Mouse (Mus musculus) midbrain, embryonic 15.5 days (tissue): Measurements from ENCODE around the gene Cmya5. TPM values are rescaled to one million over a fixed set of nuclear protein-coding genes. Genes with fewer than 3 reads are reported as not detected.

Experiments
- ATAC-seq: fragments of 200-750 bp; cut with Nextera tagmentation; replicated peaks from 2 replicates; pipeline ENCODE4 v1.8.0; 2017; ENCODE audit warnings: moderate TSS enrichment
- H3K27ac ChIP-seq: fragments of 300-500 bp; sonication (generic); 2 replicates; pipeline ENCODE4 v1.5.1; 2015; ENCODE audit warnings: mild to moderate bottlenecking, inconsistent platforms
- H3K27me3 ChIP-seq: fragments of 300-500 bp; sonication (generic); replicated peaks from 2 replicates; pipeline ENCODE4 v1.6.1; 2015; ENCODE audit warnings: inconsistent platforms
- H3K36me3 ChIP-seq: fragments of 300-500 bp; sonication (generic); replicated peaks from 2 replicates; pipeline ENCODE4 v1.6.1; 2015; ENCODE audit warnings: inconsistent platforms
- H3K4me1 ChIP-seq: fragments of 300-500 bp; sonication (generic); 2 replicates; pipeline ENCODE4 v1.6.1; 2015; ENCODE audit warnings: inconsistent platforms
- H3K4me2 ChIP-seq: fragments of 300-500 bp; sonication (generic); 2 replicates; pipeline ENCODE4 v1.6.1; 2015; ENCODE audit warnings: inconsistent platforms, mild to moderate bottlenecking, moderate library complexity
- H3K4me3 ChIP-seq: fragments of 300-500 bp; sonication (generic); 2 replicates; pipeline ENCODE4 v1.5.1; 2015; ENCODE audit warnings: mild to moderate bottlenecking, inconsistent platforms
- H3K9ac ChIP-seq: fragments of 300-500 bp; sonication (generic); 2 replicates; pipeline ENCODE4 v1.6.1; 2015; ENCODE audit warnings: mild to moderate bottlenecking, inconsistent platforms
- H3K9me3 ChIP-seq: fragments of 300-500 bp; sonication (generic); 2 replicates; pipeline ENCODE4 v1.6.1; 2016; ENCODE audit warnings: inconsistent platforms
- WGBS: fragments of 180-500 bp; shearing (Covaris S2); methylation state at CpG from one replicate; pipeline ENCODE4 v1.1.7; 2015; ENCODE audit warnings: mixed read lengths; 5-methylcytosine and 5-hydroxymethylcytosine counted together
- polyA plus RNA-seq: library from polyadenylated mRNA; unstranded; fragments of >200 nt; fragmentation: Nextera tagmentation; extraction: Ambion mirVana; gene quantifications from 2 replicates; pipeline ENCODE4 v1.2.1, GENCODE M21; 2015

Cmya5 gene
- polyA plus RNA-seq, 1 experiment from 2014 or later, result 0.14 TPM

DNA sequence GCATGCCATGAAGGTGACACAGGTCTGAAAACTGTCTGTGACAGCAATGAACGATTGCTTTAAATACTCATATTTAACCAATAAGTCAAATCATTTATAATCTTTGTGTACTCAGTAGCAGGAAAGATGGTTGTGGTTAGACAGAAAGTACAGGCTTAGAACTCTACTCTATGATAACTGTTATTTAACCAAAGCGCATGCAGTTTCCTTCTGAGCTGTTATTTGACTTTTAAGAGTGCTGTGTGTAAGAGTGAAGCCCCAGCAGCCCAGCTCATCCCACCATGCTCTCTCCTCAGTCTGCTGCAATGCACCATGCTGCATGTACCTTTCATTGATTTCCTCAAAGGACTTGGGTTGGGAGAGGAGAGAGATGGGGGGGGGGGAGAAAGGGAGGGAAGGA is 63.7 kb downstream of the Cmya5 start:
- H3K4me1 ChIP-seq, result no peaks in the 10 kb centered on the region
- no peak overlapping the region for H3K27ac ChIP-seq
- no peak for ATAC-seq
- no peaks in the 10 kb centered on the region for H3K36me3 ChIP-seq
- no peaks in the 10 kb centered on the region for H3K27me3 ChIP-seq
- H3K4me2 ChIP-seq, result no peak overlapping the region
- H3K9ac ChIP-seq, result no peak overlapping the region
- 89% methylated on average over 2 of the region's 2 CpGs for WGBS
- H3K9me3 ChIP-seq, result no peaks in the 10 kb centered on the region
- H3K4me3 ChIP-seq, result no peak overlapping the region

- no peak for ATAC-seq
- no peak overlapping the region for H3K27ac ChIP-seq
- no peaks in the 10 kb centered on the region for H3K27me3 ChIP-seq
- 0 out of 2 replicates have a peak overlapping the region, but pooled peaks have one; percentile 2 for H3K4me2 ChIP-seq
- WGBS, result 62% methylated on average over 17 of the region's 17 CpGs
- H3K9ac ChIP-seq, result no peak overlapping the region
- H3K4me3 ChIP-seq, result no peak overlapping the region
- H3K4me1 ChIP-seq, result peaks cover 19% of the 10 kb centered on the region
- H3K36me3 ChIP-seq, result no peaks in the 10 kb centered on the region
- no peaks in the 10 kb centered on the region for H3K9me3 ChIP-seq
Measured at GRCm38 (mm10) chr13:93074147-93074641, 70.3 kb downstream of the Cmya5 start.

GRCm38 (mm10) chr13:93073595-93073994 is 70.9 kb downstream of the Cmya5 start:
- WGBS, result 36% methylated on average over 2 of the region's 2 CpGs
- H3K9ac ChIP-seq, result no peak overlapping the region
- peaks cover 19% of the 10 kb centered on the region for H3K4me1 ChIP-seq
- no peaks in the 10 kb centered on the region for H3K27me3 ChIP-seq
- H3K36me3 ChIP-seq, result no peaks in the 10 kb centered on the region
- H3K27ac ChIP-seq, result no peak overlapping the region
- H3K9me3 ChIP-seq, result no peaks in the 10 kb centered on the region
- peak overlapping the region; percentile 34; the same call in 1 of the 2 replicates for H3K4me2 ChIP-seq
- ATAC-seq, result peak; percentile 46; the same call in 1 of the 2 replicates
- no peak overlapping the region for H3K4me3 ChIP-seq

GRCm38 (mm10) chr13:93072871-93073411 is 71.6 kb downstream of the Cmya5 start:
- peak; percentile 85 for ATAC-seq
- H3K9ac ChIP-seq, result 0 out of 2 replicates have a peak overlapping the region, but pooled peaks have one; percentile 15

DNA sequence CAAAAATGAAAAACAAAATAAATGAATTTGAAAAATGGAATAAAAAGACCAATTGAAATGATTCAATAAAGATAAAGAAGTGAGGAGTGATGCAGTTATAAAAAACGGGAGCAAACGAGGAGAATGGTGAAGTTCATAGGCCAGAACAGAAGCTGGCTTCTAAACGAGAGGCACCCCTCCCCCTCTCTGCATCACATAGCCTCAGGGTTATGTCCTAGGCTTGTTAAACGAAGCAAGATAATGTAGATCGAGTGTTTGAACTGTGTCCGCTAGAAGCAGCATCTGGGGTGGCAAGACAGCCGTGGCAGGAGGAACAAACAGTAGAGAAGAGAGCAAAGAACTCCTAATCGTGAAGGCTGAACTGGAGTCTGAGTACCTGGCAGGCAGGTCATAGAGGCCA is 74.1 kb downstream of the Cmya5 start:
- WGBS, result 50% methylated on average over 8 of the region's 8 CpGs
- H3K27me3 ChIP-seq, result no peaks in the 10 kb centered on the region

More at GRCm38 (mm10) chr13:93072871-93073411, 71.6 kb downstream of the Cmya5 start:
- Histone ChIP-seq H3K27me3 (no peaks in the 10 kb centered on the region), H3K36me3 (no peaks in the 10 kb centered on the region), H3K9me3 (no peaks in the 10 kb centered on the region), H3K27ac (peak overlapping the region; percentile 66), H3K4me1 (peaks cover 19% of the 10 kb centered on the region), H3K4me3 (no peak overlapping the region), H3K4me2 (peak overlapping the region; percentile 34)
- WGBS, result 12% methylated on average over 15 of the region's 15 CpGs

DNA sequence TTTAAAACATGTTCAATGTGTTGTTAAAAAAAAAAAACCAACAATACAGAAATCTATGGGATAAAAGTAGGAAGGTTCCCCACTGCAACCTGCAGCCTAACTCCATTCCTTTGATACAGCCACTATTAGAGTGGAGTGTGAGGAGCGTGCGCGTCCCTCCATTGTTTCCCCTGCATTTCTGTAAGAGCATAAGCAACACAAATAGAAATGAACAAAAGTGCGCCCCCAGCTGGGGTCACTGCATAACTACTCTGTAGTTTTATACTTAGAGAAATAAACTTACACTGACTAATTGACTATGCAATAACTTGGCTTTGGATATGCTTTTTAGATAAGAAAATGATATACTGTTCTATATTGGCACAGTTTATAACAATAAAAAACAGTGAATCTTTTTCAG is 75.0 kb downstream of the Cmya5 start:
- Histone ChIP-seq H3K27ac (no peak overlapping the region), H3K9me3 (no peaks in the 10 kb centered on the region), H3K4me1 (peaks cover 19% of the 10 kb centered on the region), H3K4me2 (no peak overlapping the region), H3K27me3 (no peaks in the 10 kb centered on the region), H3K9ac (no peak overlapping the region), H3K4me3 (no peak overlapping the region), H3K36me3 (no peaks in the 10 kb centered on the region)
- WGBS, result 55% methylated on average over 4 of the region's 4 CpGs
- ATAC-seq, result no peak

More for the DNA sequence above, 74.1 kb downstream of the Cmya5 start:
- Histone ChIP-seq H3K4me2 (no peak overlapping the region), H3K9ac (no peak overlapping the region), H3K4me3 (no peak overlapping the region), H3K36me3 (no peaks in the 10 kb centered on the region), H3K4me1 (peaks cover 19% of the 10 kb centered on the region), H3K9me3 (no peaks in the 10 kb centered on the region), H3K27ac (no peak overlapping the region)
- no peak for ATAC-seq

- H3K9me3 ChIP-seq, result no peaks in the 10 kb centered on the region
- H3K4me1 ChIP-seq, result peaks cover 12% of the 10 kb centered on the region
- H3K4me3 ChIP-seq, result no peak overlapping the region
- ATAC-seq, result no peak
- H3K27ac ChIP-seq, result no peak overlapping the region
- H3K36me3 ChIP-seq, result no peaks in the 10 kb centered on the region
- WGBS, result 93% methylated on average over 6 of the region's 6 CpGs
- H3K27me3 ChIP-seq, result no peaks in the 10 kb centered on the region
- H3K4me2 ChIP-seq, result no peak overlapping the region
- H3K9ac ChIP-seq, result no peak overlapping the region
Measured at GRCm38 (mm10) chr13:93068353-93068752, 76.2 kb downstream of the Cmya5 start.

DNA sequence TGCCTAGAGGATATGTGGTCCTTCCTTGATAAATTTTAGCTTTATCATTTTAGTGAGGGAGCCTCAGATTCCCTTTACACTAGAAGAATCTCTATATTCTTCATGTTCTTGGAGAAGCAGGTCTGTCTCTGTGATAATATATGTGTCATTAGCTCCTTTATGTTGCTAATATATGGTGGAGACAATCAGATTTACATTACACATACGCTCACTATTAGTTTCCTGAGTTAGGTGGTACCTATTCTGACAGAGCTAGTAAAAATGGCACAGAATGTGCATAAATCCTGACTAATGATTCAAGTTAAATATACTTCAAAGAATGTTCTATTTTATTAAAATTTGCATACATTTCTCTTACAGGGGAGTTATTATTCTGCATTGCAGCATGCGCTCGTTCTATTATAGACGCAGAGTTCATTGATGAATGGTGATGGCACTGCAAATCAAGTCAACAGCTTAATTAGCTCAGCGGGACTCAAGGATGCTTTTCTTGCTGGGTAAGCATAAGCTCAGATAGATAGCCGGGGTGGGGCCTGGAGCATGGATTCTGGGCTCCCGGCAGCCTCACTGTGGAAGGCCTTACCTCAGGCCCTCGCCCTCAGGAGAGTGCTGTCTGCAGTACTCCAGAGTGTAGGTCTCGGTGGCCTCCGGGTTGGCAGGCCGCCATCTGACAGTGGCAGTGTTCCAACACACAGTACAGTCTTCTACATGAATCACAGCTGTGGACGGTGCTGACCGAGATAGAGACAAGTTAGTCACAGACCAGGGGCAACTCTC is 81.5 kb downstream of the Cmya5 start:
- Histone ChIP-seq H3K36me3 (no peaks in the 10 kb centered on the region), H3K27ac (no peak overlapping the region), H3K4me3 (no peak overlapping the region), H3K27me3 (no peaks in the 10 kb centered on the region), H3K4me2 (no peak overlapping the region), H3K9ac (no peak overlapping the region), H3K4me1 (0 out of 2 replicates have a peak, but pooled peaks cover 2% of the 10 kb centered on the region), H3K9me3 (no peaks in the 10 kb centered on the region)
- WGBS, result 67% methylated on average over 13 of the region's 13 CpGs
- peak; percentile 67 for ATAC-seq

DNA sequence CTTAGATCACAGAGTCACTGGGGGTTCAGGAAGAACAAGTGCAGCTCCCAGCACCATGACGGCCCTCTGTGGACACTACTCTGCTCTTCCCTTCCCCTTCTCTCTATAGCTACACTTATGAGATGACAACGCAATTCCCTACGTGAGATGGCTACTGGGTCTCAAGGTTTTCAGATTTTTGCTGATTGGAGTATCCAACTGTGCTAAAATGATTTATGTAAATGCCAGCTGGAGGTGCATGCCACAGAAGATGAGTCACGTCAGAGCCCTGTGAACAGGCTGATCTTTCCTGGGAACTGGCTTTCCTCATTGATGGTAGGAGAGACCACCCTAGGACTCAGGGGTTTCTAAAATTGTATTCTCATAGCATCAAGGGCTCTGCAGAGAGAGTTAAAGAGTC is 83.2 kb downstream of the Cmya5 start:
- Histone ChIP-seq H3K27ac (no peak overlapping the region), H3K4me2 (no peak overlapping the region), H3K4me3 (no peak overlapping the region), H3K36me3 (no peaks in the 10 kb centered on the region), H3K27me3 (no peaks in the 10 kb centered on the region), H3K9me3 (no peaks in the 10 kb centered on the region), H3K4me1 (0 out of 2 replicates have a peak, but pooled peaks cover 2% of the 10 kb centered on the region), H3K9ac (no peak overlapping the region)
- 80% methylated on average over 4 of the region's 4 CpGs for WGBS
- no peak for ATAC-seq

DNA sequence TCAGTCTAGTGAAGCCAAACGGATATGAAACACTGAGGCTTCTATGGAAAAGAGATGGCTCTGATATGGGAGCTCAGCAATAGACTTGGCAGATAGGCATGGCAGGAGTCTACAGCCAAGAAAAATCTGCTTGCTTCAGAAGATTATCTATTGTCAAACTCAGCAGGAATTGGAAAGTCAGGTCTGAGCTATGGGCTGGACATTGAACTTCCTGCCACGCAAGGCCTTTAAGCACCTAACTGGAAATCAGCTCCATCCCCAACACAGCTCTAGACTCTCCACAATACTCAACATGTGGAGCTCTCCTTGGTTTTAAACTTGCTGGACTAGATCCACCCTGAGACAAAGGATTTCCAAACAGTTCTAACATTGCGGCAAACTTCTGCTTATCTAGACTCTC is 84.1 kb downstream of the Cmya5 start:
- no peak for ATAC-seq
- Histone ChIP-seq H3K4me2 (no peak overlapping the region), H3K9me3 (no peaks in the 10 kb centered on the region), H3K9ac (no peak overlapping the region), H3K36me3 (no peaks in the 10 kb centered on the region), H3K4me3 (no peak overlapping the region), H3K4me1 (0 out of 2 replicates have a peak, but pooled peaks cover 2% of the 10 kb centered on the region), H3K27me3 (no peaks in the 10 kb centered on the region), H3K27ac (no peak overlapping the region)
- WGBS, result 86% methylated on average over 3 of the region's 3 CpGs

DNA sequence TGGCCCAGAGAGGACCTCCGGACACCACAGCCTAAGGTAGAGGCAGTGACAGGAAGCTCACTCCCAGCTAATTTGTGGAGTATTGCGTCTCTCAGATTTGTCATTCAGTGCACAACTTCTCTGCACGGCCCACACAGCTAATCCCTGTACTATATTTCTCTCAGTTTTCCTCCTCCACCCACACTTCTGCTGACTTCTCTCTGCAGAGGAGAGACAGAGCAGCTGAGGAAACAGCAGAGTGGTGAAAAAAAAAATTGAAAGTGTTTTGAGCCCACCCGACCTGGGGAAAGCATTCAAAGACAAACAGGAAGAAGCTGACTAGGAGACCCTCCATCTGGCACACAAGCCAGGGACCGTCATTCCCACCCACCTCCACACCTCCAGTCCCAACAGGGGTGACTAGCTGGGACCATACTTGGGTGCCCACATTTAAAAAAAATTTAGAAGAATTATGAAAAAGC is 85.9 kb downstream of the Cmya5 start:
- Histone ChIP-seq H3K9ac (no peak overlapping the region), H3K4me1 (0 out of 2 replicates have a peak, but pooled peaks cover 2% of the 10 kb centered on the region), H3K27ac (no peak overlapping the region), H3K4me3 (no peak overlapping the region), H3K36me3 (no peaks in the 10 kb centered on the region), H3K27me3 (no peaks in the 10 kb centered on the region), H3K9me3 (no peaks in the 10 kb centered on the region), H3K4me2 (no peak overlapping the region)
- ATAC-seq, result no peak
- 87% methylated on average over 5 of the region's 5 CpGs for WGBS

DNA sequence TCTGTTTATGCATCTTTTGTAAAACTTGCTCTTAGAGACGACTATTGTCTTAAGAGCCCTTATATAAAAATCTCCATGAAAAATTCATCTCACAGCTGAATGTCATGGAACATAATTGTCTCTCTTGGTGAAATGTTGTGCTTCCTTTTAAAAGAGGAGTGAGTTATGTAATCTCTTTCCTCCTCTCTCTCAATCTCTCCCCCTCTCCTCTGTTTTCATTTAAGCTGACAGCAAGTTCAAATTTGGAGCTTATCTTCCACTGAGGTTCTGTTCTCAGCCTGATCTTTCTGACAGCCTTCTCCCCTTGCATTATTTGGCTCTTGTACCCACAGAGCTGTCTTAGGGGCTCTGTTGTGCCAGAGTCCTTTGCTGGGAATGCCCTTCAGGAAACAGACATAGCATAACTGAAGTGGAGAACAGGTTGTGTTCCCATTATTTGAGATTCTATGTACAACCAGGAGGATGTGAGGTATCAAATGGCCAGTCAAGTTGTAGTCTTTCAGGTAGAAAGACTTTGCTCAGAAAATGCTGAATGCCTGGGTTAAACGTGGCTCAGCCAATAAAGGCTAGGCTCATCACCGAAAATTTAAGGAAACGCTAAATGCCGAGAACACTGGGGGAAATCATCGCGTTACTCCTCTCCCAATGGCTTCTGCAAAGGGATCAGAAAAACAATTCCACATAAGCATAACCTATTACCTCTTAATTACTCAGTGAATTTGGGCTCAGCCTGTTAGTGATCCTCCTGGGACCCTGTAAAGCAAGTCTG is 86.8 kb downstream of the Cmya5 start:
- H3K9ac ChIP-seq, result no peak overlapping the region
- H3K4me2 ChIP-seq, result no peak overlapping the region
- no peak overlapping the region for H3K4me3 ChIP-seq
- 86% methylated on average over 7 of the region's 7 CpGs for WGBS
- no peak for ATAC-seq
- no peaks in the 10 kb centered on the region for H3K27me3 ChIP-seq
- no peak overlapping the region for H3K27ac ChIP-seq
- no peaks in the 10 kb centered on the region for H3K36me3 ChIP-seq
- H3K9me3 ChIP-seq, result no peaks in the 10 kb centered on the region
- no peaks in the 10 kb centered on the region for H3K4me1 ChIP-seq
